8 mouse cellular contexts compared by ENCODE assay signal in the genomic region with DNA sequence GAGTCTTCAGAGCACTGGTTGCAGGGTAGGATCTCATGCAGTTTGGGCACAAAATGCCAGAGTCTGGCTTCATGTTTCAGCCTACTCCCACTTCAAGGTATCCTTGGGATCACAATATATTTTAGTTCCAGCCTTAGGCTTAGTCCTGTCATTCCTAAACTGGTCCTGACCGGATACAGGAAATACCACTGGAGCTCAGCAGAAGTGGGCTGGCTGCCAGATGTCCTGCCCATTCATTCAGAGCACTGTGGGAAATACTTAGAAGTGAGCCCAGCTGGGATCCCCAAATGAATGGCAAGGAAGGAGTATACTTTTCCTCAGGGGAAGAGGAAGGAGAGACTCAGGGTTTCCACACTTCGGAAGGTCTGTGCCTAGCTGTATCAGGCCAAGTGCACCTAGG. TPM values are rescaled to one million over a fixed set of nuclear protein-coding genes. Genes with fewer than 3 reads are reported as not detected.
A peak's percentile ranks its signal among the peaks of the same experiment; 100 is the strongest.
DNase-seq lines count a peak whose midpoint lies in the region; ATAC-seq and TF ChIP-seq lines count a peak whose summit lies in the region.

No protein-coding gene starts in this region.

- H3K27ac ChIP-seq in embryonic facial prominence, embryonic 14.5 days (replicated peaks; ENCODE audit: low read depth, low read length), result no peak overlapping the region; the same call in 1 of the 2 replicates
- H3K27ac ChIP-seq in midbrain, postnatal 0 days (ENCODE audit: low read depth, low read length), result no peak overlapping the region; the same call in 1 of the 2 replicates

- WGBS in embryonic facial prominence, embryonic 14.5 days, result 23% methylated on average over 2 of the region's 2 CpGs
- 33% methylated on average over 2 of the region's 2 CpGs for WGBS in midbrain, postnatal 0 days

- peak; percentile 84 for ATAC-seq in embryonic facial prominence, embryonic 14.5 days (ENCODE audit: low read depth)
- ATAC-seq in midbrain, postnatal 0 days (ENCODE audit: low FRiP score), result no peak

- TF ChIP-seq CTCF in midbrain, postnatal 0 days (IDR thresholded peaks at IDR 0.05), result no peak

- peak; percentile 60 for DNase-seq in left cerebral cortex, postnatal 4 days
- no peak for DNase-seq in left cerebral cortex, adult 11 months (ENCODE audit: low spot score)
- DNase-seq in embryonic facial prominence, embryonic 14.5 days (ENCODE audit: low spot score), result peak; percentile 88
- DNase-seq in heart, postnatal 14 days, result peak; percentile 65 to 67
- peak; percentile 82 to 88 for DNase-seq in kidney, postnatal 4 days
- peak; percentile 45 for DNase-seq in midbrain, postnatal 0 days (ENCODE audit: low spot score)
- DNase-seq in left cerebral cortex, adult 8-10 months (ENCODE audit: low spot score in 2 of 2), result no peak
- DNase-seq in layer of hippocampus, postnatal 36 days, result no peak

- no peaks in the 10 kb centered on the region for H3K27me3 ChIP-seq in embryonic facial prominence, embryonic 14.5 days (replicated peaks; ENCODE audit: control insufficient read depth, insufficient read depth, low read length)
- H3K27me3 ChIP-seq in midbrain, postnatal 0 days (ENCODE audit: insufficient read depth, low read length), result no peaks in the 10 kb centered on the region

- intact Hi-C loops in left cerebral cortex, postnatal 4 days (cut with DNase I), result no loop called here
- intact Hi-C loops in heart, postnatal 14 days (cut with DNase I), result loop anchor here (5.0 kb wide), 1 partner anchor 34 kb away; the partner anchor contains the start of gene Rftn2

- peaks cover 13% of the 10 kb centered on the region for H3K36me3 ChIP-seq in embryonic facial prominence, embryonic 14.5 days (ENCODE audit: control insufficient read depth, insufficient read depth, low read length)
- no peaks in the 10 kb centered on the region for H3K36me3 ChIP-seq in midbrain, postnatal 0 days (ENCODE audit: insufficient read depth, low read length)

- no peaks in the 10 kb centered on the region for H3K9me3 ChIP-seq in embryonic facial prominence, embryonic 14.5 days (ENCODE audit: control insufficient read depth, low read length)
- H3K9me3 ChIP-seq in midbrain, postnatal 0 days (ENCODE audit: low read length), result no peaks in the 10 kb centered on the region

- H3K4me3 ChIP-seq in embryonic facial prominence, embryonic 14.5 days (ENCODE audit: low read depth, low read length), result no peak overlapping the region
- no peak overlapping the region for H3K4me3 ChIP-seq in midbrain, postnatal 0 days (ENCODE audit: low read depth, low read length)

- H3K4me2 ChIP-seq in embryonic facial prominence, embryonic 14.5 days (ENCODE audit: low read depth, low read length), result no peak overlapping the region
- no peak overlapping the region for H3K4me2 ChIP-seq in midbrain, postnatal 0 days (ENCODE audit: low read depth, low read length, poor library complexity, severe bottlenecking)

- peaks cover 18% of the 10 kb centered on the region for H3K4me1 ChIP-seq in embryonic facial prominence, embryonic 14.5 days (ENCODE audit: control insufficient read depth, insufficient read depth, low read length)
- H3K4me1 ChIP-seq in midbrain, postnatal 0 days (ENCODE audit: insufficient read depth, low read length), result no peaks in the 10 kb centered on the region

- H3K9ac ChIP-seq in embryonic facial prominence, embryonic 14.5 days (ENCODE audit: low read depth, low read length), result no peak overlapping the region
- H3K9ac ChIP-seq in midbrain, postnatal 0 days (replicated peaks; ENCODE audit: low read length, poor library complexity, severe bottlenecking), result no peak overlapping the region

RNA-seq across cellular contexts. Expression of gene Rftn2, which starts 33.3 kb away (rescaled TPM):
- 10 to 100 TPM; 13.0 to 13.6 TPM for total RNA-seq in left cerebral cortex, postnatal 4 days (2021)
- polyA plus RNA-seq in embryonic facial prominence, embryonic 14.5 days (2014; fragmentation: Nextera tagmentation; extraction: Ambion mirVana), result 20.3 and 20.6 TPM in 2 replicates
- 10 to 100 TPM; 10.6 to 11.9 TPM for total RNA-seq in heart, postnatal 14 days (2021)
- 10.4 and 10.9 TPM in 2 replicates for total RNA-seq in midbrain, postnatal 0 days (2014; rRNA removed)
- 11.4 and 12.0 TPM in 2 replicates for polyA plus RNA-seq in midbrain, postnatal 0 days (2015; fragmentation: Nextera tagmentation; extraction: Ambion mirVana)
- total RNA-seq in left cerebral cortex, adult 8-10 months (2022), result 10 to 100 TPM; 25.6 to 27.1 (median 26.6) TPM
- total RNA-seq in layer of hippocampus, postnatal 36 days (2021), result 10 to 100 TPM; 31.8 to 34.1 TPM

RNA-seq across cellular contexts. Expression of gene Mars2, which starts 43.7 kb away (rescaled TPM):
- total RNA-seq in left cerebral cortex, postnatal 4 days (2021), result 10 to 100 TPM; 16.8 to 20.0 TPM
- polyA plus RNA-seq in embryonic facial prominence, embryonic 14.5 days (2014; fragmentation: Nextera tagmentation; extraction: Ambion mirVana), result 3.1 and 3.3 TPM in 2 replicates
- total RNA-seq in heart, postnatal 14 days (2021), result 1 to 10 TPM; 4.9 to 5.2 TPM
- 11.6 and 14.4 TPM in 2 replicates for total RNA-seq in midbrain, postnatal 0 days (2014; rRNA removed)
- polyA plus RNA-seq in midbrain, postnatal 0 days (2015; fragmentation: Nextera tagmentation; extraction: Ambion mirVana), result 2.4 and 2.5 TPM in 2 replicates
- 1 to 10 TPM; 7.6 to 8.5 (median 8.3) TPM for total RNA-seq in left cerebral cortex, adult 8-10 months (2022)
- 1 to 10 TPM; 9.6 to 10.0 TPM for total RNA-seq in layer of hippocampus, postnatal 36 days (2021)

Comparison
In these comparisons a context has a peak if more than half of its experiments do, and no peak if none do; other contexts are left out.
1. DNase-seq: peak in left cerebral cortex, postnatal 4 days (single experiment), embryonic facial prominence, embryonic 14.5 days (single experiment), heart, postnatal 14 days (2 of 2), kidney, postnatal 4 days (2 of 2) and midbrain, postnatal 0 days (single experiment); none in left cerebral cortex, adult 11 months (single experiment), left cerebral cortex, adult 8-10 months (0 of 2) and layer of hippocampus, postnatal 36 days (0 of 2).